Mouse (Mus musculus) hindbrain, embryonic 14.5 days (tissue): ENCODE results near the gene Zfp213. TPM values are rescaled to one million over a fixed set of nuclear protein-coding genes. Genes with fewer than 3 reads are reported as not detected.
A peak's percentile ranks its signal among the peaks of the same experiment; 100 is the strongest.

Experiments used
- ATAC-seq: fragments of 200-750 bp; cut with Nextera tagmentation; 2 replicates; pipeline ENCODE4 v1.8.0; 2017; ENCODE audit warnings: moderate number of reproducible peaks, mild to moderate bottlenecking, moderate TSS enrichment, moderate library complexity; ENCODE audit not compliant: low FRiP score
- DNase-seq: peaks from one replicate; pipeline ENCODE4 v3.0.0-alpha.2; 2015; ENCODE audit warnings: low spot score
- H3K27ac ChIP-seq: fragments of 300-500 bp; sonication (generic); 2 replicates; pipeline ENCODE4 v1.5.1; 2014; ENCODE audit warnings: mild to moderate bottlenecking, moderate library complexity
- H3K27me3 ChIP-seq: fragments of 300-500 bp; sonication (generic); 2 replicates; pipeline ENCODE4 v1.6.1; 2014; ENCODE audit warnings: mild to moderate bottlenecking, low read length, mixed read lengths; ENCODE audit not compliant: control insufficient read depth, insufficient read depth
- H3K36me3 ChIP-seq: fragments of 300-500 bp; sonication (generic); replicated peaks from 2 replicates; pipeline ENCODE4 v1.6.1; 2014; ENCODE audit not compliant: control insufficient read depth, insufficient read depth
- H3K4me1 ChIP-seq: fragments of 300-500 bp; sonication (generic); replicated peaks from 2 replicates; pipeline ENCODE4 v1.6.1; 2014; ENCODE audit warnings: antibody characterized with exemption, low read length, mixed read lengths; ENCODE audit not compliant: control insufficient read depth, insufficient read depth
- H3K4me2 ChIP-seq: fragments of 300-500 bp; sonication (generic); replicated peaks from 2 replicates; pipeline ENCODE4 v1.6.1; 2014; ENCODE audit warnings: mild to moderate bottlenecking, moderate library complexity
- H3K4me3 ChIP-seq: fragments of 300-500 bp; sonication (generic); replicated peaks from 2 replicates; pipeline ENCODE4 v1.5.1; 2014; ENCODE audit warnings: mild to moderate bottlenecking, low read length
- H3K9ac ChIP-seq: fragments of 300-500 bp; sonication (generic); 2 replicates; pipeline ENCODE4 v1.6.1; 2014
- H3K9me3 ChIP-seq: fragments of 300-500 bp; sonication (generic); 2 replicates; pipeline ENCODE4 v1.6.1; 2016; ENCODE audit warnings: low read length; ENCODE audit not compliant: control insufficient read depth
- WGBS: fragments of 180-500 bp; shearing (Covaris S2); extraction: QIAGEN DNeasy Blood & Tissue Kit; methylation state at CpG from one replicate; pipeline ENCODE4 v1.1.7; 2014; 5-methylcytosine and 5-hydroxymethylcytosine counted together
- polyA plus RNA-seq: library from polyadenylated mRNA; unstranded; fragments of >200 nt; fragmentation: Nextera tagmentation; extraction: Ambion mirVana; gene quantifications from 2 replicates; pipeline ENCODE4 v1.2.1, GENCODE M21; 2014

Zfp213 gene
- polyA plus RNA-seq, 1 experiment from 2014 or later = 15.6 TPM

DNA sequence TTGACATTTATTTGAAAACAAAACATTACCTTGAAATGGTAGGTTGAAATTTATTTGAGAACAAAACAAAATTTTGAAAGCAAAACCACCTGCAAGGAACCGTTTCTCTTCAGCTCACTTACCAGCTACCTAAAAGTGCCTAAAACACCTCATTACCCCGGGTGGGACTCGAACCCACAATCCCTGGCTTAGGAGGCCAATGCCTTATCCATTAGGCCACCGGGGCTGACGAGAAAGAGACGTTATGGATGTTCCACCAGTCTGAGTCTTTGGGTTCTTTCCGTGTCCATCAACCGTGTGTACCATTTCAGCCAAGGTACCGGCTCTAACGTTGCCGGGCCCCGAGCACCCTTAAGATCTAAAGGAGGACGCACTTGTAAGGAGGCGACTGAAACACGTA, 15.4 kb downstream of the Zfp213 start:
- Histone ChIP-seq H3K27me3 (no peaks in the 10 kb centered on the region), H3K4me3 (peak overlapping the region; percentile 43), H3K27ac (no peak overlapping the region), H3K9ac (peak overlapping the region; percentile 29; the same call in 1 of the 2 replicates), H3K4me1 (peaks cover 5% of the 10 kb centered on the region; the same call in 1 of the 2 replicates), H3K4me2 (peak overlapping the region; percentile 78), H3K9me3 (no peaks in the 10 kb centered on the region), H3K36me3 (no peaks in the 10 kb centered on the region)
- 1% methylated on average over 15 of the region's 15 CpGs for WGBS
- ATAC-seq (peak; percentile 18; the same call in 1 of the 2 replicates), DNase-seq (peak; percentile 94)

- 54% methylated on average over 11 of the region's 11 CpGs for WGBS
- peaks cover 5% of the 10 kb centered on the region; the same call in 1 of the 2 replicates for H3K4me1 ChIP-seq
- H3K9ac ChIP-seq = no peak overlapping the region
- DNase-seq = no peak
- H3K9me3 ChIP-seq = no peaks in the 10 kb centered on the region
- peak overlapping the region; percentile 78 for H3K4me2 ChIP-seq
- no peak overlapping the region for H3K27ac ChIP-seq
- H3K27me3 ChIP-seq = no peaks in the 10 kb centered on the region; the same call in 1 of the 2 replicates
- no peak for ATAC-seq
- peak overlapping the region; percentile 60 for H3K4me3 ChIP-seq
- H3K36me3 ChIP-seq = no peaks in the 10 kb centered on the region
Observed at GRCm38 (mm10) chr17:23547681-23548443, 16.2 kb downstream of the Zfp213 start.

DNA sequence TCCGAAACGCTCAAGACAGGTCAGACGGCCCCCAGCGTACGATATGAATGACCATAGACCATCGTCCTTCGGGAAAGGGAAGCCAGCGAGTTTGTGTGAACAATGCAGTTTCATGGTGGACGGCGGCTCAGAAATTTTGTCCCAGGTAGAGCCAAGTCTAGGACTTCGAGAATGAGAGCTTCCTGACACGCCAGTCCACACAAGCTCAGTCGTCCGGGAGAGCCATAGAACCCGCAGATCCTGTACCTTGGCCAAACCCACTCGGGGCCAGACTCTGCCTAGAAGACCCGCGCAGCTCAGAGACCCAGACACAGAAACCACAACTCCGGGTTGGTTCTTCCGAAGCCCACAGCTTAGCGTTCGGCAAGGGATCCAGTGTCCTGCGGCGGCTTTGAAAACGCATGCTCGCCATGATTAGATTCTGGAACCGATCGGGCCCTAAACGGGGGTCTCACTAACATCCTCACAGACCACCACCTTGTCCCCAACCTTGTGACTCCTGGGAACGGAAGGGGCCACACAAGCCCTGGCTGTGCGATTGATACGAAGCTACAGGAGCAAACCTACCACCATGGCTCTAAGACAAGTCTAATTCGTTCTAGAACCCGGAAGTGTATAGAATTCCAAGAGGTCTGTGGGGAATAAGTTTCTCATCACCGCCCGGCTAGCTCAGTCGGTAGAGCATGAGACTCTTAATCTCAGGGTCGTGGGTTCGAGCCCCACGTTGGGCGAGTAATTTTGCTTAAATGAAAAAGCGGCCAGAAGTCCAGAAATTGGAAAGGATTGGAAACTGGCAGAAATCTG, 17.1 kb downstream of the Zfp213 start:
- Histone ChIP-seq H3K36me3 (no peaks in the 10 kb centered on the region), H3K27ac (0 out of 2 replicates have a peak overlapping the region, but pooled peaks have one; percentile 58), H3K9me3 (no peaks in the 10 kb centered on the region), H3K4me1 (peaks cover 5% of the 10 kb centered on the region; the same call in 1 of the 2 replicates), H3K9ac (peak overlapping the region; percentile 68), H3K27me3 (peaks cover under 1% of the 10 kb centered on the region; the same call in 1 of the 2 replicates), H3K4me2 (peak overlapping the region; percentile 56), H3K4me3 (peak overlapping the region; percentile 60)
- WGBS = under 1% methylated on average over 42 of the region's 42 CpGs
- ATAC-seq (peak; percentile 31), DNase-seq (peak; percentile 96)

DNA sequence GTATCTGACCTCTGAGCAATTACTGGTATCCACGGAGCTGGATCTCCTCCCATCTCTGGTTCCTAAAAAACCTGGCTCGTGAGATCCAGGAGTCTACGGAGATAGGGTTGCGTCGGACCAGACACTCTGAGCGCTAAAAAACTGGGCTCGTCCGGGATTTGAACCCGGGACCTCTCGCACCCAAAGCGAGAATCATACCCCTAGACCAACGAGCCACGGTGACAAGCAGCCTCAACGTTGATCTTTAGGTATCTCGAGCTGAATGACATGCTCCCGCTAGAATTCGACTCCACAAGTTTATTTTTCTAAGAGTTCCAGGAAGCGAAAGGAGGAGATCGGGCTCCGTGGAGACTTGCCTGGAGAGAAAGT, 17.7 kb downstream of the Zfp213 start:
- under 1% methylated on average over 20 of the region's 20 CpGs for WGBS
- ATAC-seq = peak; percentile 41; the same call in 1 of the 2 replicates
- H3K9me3 ChIP-seq = no peaks in the 10 kb centered on the region

GRCm38 (mm10) chr17:23545841-23546240, 18.2 kb downstream of the Zfp213 start:
- no peaks in the 10 kb centered on the region for H3K4me1 ChIP-seq
- peaks cover 11% of the 10 kb centered on the region for H3K27me3 ChIP-seq
- no peak overlapping the region for H3K27ac ChIP-seq
- H3K9me3 ChIP-seq = no peaks in the 10 kb centered on the region
- ATAC-seq = no peak
- 11% methylated on average over 6 of the region's 6 CpGs for WGBS
- no peak overlapping the region for H3K9ac ChIP-seq
- DNase-seq = no peak
- no peak overlapping the region for H3K4me3 ChIP-seq
- no peaks in the 10 kb centered on the region for H3K36me3 ChIP-seq
- peak overlapping the region; percentile 56; the same call in 1 of the 2 replicates for H3K4me2 ChIP-seq

More for the DNA sequence above, 17.7 kb downstream of the Zfp213 start:
- Histone ChIP-seq H3K36me3 (no peaks in the 10 kb centered on the region), H3K27ac (no peak overlapping the region), H3K27me3 (peaks cover 7% of the 10 kb centered on the region), H3K4me2 (peak overlapping the region; percentile 56), H3K9ac (peak overlapping the region; percentile 68), H3K4me3 (peak overlapping the region; percentile 60), H3K4me1 (peaks cover 3% of the 10 kb centered on the region; the same call in 1 of the 2 replicates)
- peak; percentile 94 for DNase-seq

- H3K36me3 ChIP-seq = no peaks in the 10 kb centered on the region
- H3K4me2 ChIP-seq = no peak overlapping the region
- H3K9ac ChIP-seq = no peak overlapping the region
- no peaks in the 10 kb centered on the region for H3K9me3 ChIP-seq
- WGBS = 93% methylated on average over 1 of the region's 1 CpGs
- H3K4me1 ChIP-seq = no peaks in the 10 kb centered on the region
- no peak for ATAC-seq
- peaks cover 20% of the 10 kb centered on the region for H3K27me3 ChIP-seq
- H3K4me3 ChIP-seq = no peak overlapping the region
- no peak for DNase-seq
- no peak overlapping the region for H3K27ac ChIP-seq
Observed at GRCm38 (mm10) chr17:23544766-23545165, 19.3 kb downstream of the Zfp213 start.

- H3K9ac ChIP-seq = no peak overlapping the region
- H3K27ac ChIP-seq = no peak overlapping the region
- H3K4me2 ChIP-seq = no peak overlapping the region
- H3K9me3 ChIP-seq = no peaks in the 10 kb centered on the region
- no peak for DNase-seq
- no peak for ATAC-seq
- H3K36me3 ChIP-seq = no peaks in the 10 kb centered on the region
- peaks cover 28% of the 10 kb centered on the region for H3K27me3 ChIP-seq
- H3K4me1 ChIP-seq = no peaks in the 10 kb centered on the region
- no peak overlapping the region for H3K4me3 ChIP-seq
- 77% methylated on average over 4 of the region's 4 CpGs for WGBS
Observed at GRCm38 (mm10) chr17:23543983-23544382, 20.1 kb downstream of the Zfp213 start.

- DNase-seq = no peak
- no peak for ATAC-seq
- Histone ChIP-seq H3K27ac (no peak overlapping the region), H3K36me3 (no peaks in the 10 kb centered on the region), H3K4me2 (no peak overlapping the region), H3K4me3 (no peak overlapping the region), H3K27me3 (peaks cover 34% of the 10 kb centered on the region), H3K9me3 (no peaks in the 10 kb centered on the region), H3K4me1 (0 out of 2 replicates have a peak, but pooled peaks cover 3% of the 10 kb centered on the region), H3K9ac (no peak overlapping the region)
- WGBS = 67% methylated on average over 5 of the region's 5 CpGs
Observed at GRCm38 (mm10) chr17:23543325-23543724, 20.7 kb downstream of the Zfp213 start.

DNA sequence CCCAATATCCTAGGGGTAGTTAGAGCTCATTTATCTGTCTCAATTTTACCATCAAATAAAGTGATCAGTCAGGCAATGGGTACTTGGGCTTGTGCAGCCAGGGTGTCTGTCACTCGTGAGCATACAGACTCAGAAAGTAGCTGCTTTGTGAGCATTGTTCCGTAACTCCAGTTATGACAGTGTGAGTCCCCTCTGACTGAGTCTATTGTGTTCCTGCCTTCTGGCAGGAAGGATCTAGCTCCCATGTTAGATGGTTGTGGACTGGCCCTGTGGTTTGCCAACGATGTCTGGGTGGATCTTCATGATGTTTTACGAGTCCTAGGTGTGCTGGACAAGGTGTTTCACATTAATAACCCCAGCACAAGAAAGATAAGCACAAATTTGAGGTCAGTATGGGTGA, 21.2 kb downstream of the Zfp213 start:
- no peak for DNase-seq
- H3K36me3 ChIP-seq = no peaks in the 10 kb centered on the region
- ATAC-seq = no peak
- H3K9me3 ChIP-seq = no peaks in the 10 kb centered on the region
- no peak overlapping the region for H3K27ac ChIP-seq
- no peak overlapping the region for H3K4me3 ChIP-seq
- H3K9ac ChIP-seq = no peak overlapping the region
- WGBS = 57% methylated on average over 4 of the region's 4 CpGs
- peaks cover 39% of the 10 kb centered on the region for H3K27me3 ChIP-seq
- H3K4me2 ChIP-seq = peak overlapping the region; percentile 32; the same call in 1 of the 2 replicates
- peaks cover 6% of the 10 kb centered on the region; the same call in 1 of the 2 replicates for H3K4me1 ChIP-seq
